8 mouse cellular contexts compared by ENCODE assay signal in the genomic region with DNA sequence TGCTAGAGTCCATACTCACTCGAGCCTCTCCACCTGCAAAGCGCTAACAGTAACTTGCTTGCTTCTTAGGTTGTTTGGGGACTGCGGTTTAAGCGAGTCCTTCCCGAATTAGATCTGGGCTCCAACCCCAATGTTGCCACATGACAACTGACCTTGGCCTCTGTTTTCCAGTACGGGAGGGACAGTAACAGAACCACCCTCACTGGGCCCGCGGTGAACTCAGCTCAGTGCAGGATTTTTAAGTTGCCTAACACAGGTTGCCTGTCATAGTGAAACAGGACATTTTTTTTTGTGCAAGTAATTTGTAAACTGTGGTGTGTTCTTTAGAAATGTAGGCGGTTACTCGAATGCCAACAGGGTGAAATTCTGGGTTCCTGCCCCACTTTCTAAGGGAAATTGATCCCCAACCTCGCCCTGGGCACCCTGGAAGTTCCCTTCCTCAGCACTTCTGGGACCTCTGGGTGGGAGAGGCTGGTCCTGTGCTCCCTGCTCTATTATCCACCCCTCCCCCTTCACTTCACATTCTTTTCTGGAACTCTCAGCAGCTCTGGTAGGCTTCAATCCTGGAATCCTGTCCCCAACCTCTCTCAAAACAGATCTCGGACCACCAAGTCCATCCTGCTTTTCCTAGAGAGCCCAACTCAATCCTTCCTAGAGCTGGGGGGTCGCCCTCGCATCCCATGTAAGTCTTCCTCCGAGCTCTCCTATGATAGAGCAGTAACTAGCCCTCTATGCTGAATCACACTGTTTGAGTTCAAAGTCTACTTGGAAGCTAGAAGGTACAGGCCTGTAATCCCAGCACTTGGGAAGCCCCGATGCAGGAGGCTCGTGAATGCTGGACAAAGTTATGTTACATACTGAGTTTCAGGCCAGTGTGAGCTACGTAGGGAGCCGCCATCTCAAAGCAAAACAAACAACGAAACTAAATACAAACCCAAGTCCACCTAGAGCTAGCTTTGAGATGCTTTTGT. TPM values are rescaled to one million over a fixed set of nuclear protein-coding genes. Genes with fewer than 3 reads are reported as not detected.
A peak's percentile ranks its signal among the peaks of the same experiment; 100 is the strongest.
DNase-seq lines count a peak whose midpoint lies in the region; TF ChIP-seq lines count a peak whose summit lies in the region.

No protein-coding gene starts in this region.

- H3K4me3 ChIP-seq in thymus, adult 2 months (ENCODE audit: control insufficient read depth, insufficient read depth, low read length): 0 out of 2 replicates have a peak overlapping the region, but pooled peaks have one; percentile 65

- H3K27me3 ChIP-seq in thymus, adult 2 months (ENCODE audit: control insufficient read depth, insufficient read depth, low read length): no peaks in the 10 kb centered on the region

- H3K36me3 ChIP-seq in thymus, adult 2 months (ENCODE audit: control insufficient read depth, insufficient read depth, low read length): no peaks in the 10 kb centered on the region

- WGBS in thymus, adult 2 months: 66% methylated on average over 20 of the region's 20 CpGs

- no peak for TF ChIP-seq POLR2A in thymus, adult 2 months (IDR thresholded peaks at IDR 0.05; ENCODE audit: control insufficient read depth, extremely low read depth, insufficient read depth, low read length, poor library complexity)

- no peak for TF ChIP-seq CTCF in thymus, adult 2 months (IDR thresholded peaks at IDR 0.05; ENCODE audit: borderline replicate concordance, control insufficient read depth, extremely low read depth, insufficient read depth, low read length, poor library complexity)

- DNase-seq in thymus, adult 2 months: no peak
- DNase-seq in thymus, postnatal 4 days: no peak
- peak; percentile 37 for DNase-seq in gastrocnemius, postnatal 10 days
- peak; percentile 56 for DNase-seq in kidney, adult 18-20 months
- peak; percentile 37 for DNase-seq in lung, postnatal 14 days
- DNase-seq in embryo, embryonic 10.5 days (ENCODE audit: low spot score): no peak
- no peak for DNase-seq in cerebellum, adult 9-10 months
- no peak for DNase-seq in layer of hippocampus, postnatal 36 days

- H3K27ac ChIP-seq in thymus, adult 2 months (ENCODE audit: control insufficient read depth, insufficient read depth, low read length): peak overlapping the region; percentile 88; the same call in 1 of the 2 replicates

- peaks cover 29% of the 10 kb centered on the region for H3K4me1 ChIP-seq in thymus, adult 2 months (replicated peaks; ENCODE audit: control insufficient read depth, insufficient read depth, low read length)

RNA-seq across cellular contexts. Expression of a gene that starts 46.1 kb away (rescaled TPM):
- polyA plus RNA-seq in thymus, adult 2 months (2012; rRNA removed): 62.4 and 74.9 TPM in 2 replicates
- total RNA-seq in gastrocnemius, postnatal 10 days (2021): 100 to 1,000 TPM; 105 to 116 TPM
- total RNA-seq in layer of hippocampus, postnatal 36 days (2021): 100 to 1,000 TPM; 119 to 122 TPM

Comparison
In these comparisons a context has a peak if more than half of its experiments do, and no peak if none do; other contexts are left out.
1. DNase-seq: peak in gastrocnemius, postnatal 10 days (single experiment), kidney, adult 18-20 months (single experiment) and lung, postnatal 14 days (single experiment); none in thymus, adult 2 months (single experiment), thymus, postnatal 4 days (single experiment), embryo, embryonic 10.5 days (single experiment), cerebellum, adult 9-10 months (single experiment) and layer of hippocampus, postnatal 36 days (0 of 2).